ENCODE assay signal across 21 mouse cellular contexts in the genomic region with DNA sequence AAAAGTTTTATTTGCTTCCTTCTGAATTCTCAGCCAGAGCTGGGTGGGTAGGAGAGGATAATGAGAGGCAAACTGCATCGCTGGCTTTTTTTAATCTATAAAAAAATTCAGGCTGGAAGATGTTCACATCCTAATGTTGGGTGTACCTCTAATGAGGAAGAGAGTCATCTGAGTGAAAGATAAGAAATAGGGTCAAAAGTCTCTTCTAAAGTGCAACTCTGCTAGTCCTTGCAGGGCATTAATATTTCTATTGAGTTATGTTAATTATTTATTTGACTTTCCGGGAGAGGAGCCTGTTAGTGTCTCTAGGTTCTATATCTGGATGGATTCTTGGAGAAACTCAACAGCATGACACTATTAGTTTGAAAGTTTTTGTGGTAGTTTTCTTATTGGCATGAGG.
DNase-seq lines count a peak whose midpoint lies in the region; ATAC-seq and TF ChIP-seq lines count a peak whose summit lies in the region.
"Had no signal": no experiment of that assay in that cellular context is flagged by ENCODE, and none has a peak within 500 bp of the region (broad histone marks: within the 10 kb centered on the region; RNA-seq: fewer than 3 reads in every experiment).

No protein-coding gene starts in this region.

- intact Hi-C loops in heart, postnatal 36 days (cut with DNase I) = no loop called here

- WGBS in intestine, embryonic 16.5 days = 54% methylated on average over 2 of the region's 2 CpGs
- 63% methylated on average over 2 of the region's 2 CpGs for WGBS in intestine, embryonic 15.5 days
- 30% methylated on average over 2 of the region's 2 CpGs for WGBS in intestine, postnatal 0 days
- 28% methylated on average over 2 of the region's 2 CpGs for WGBS in small intestine, adult 2 months

- no peak overlapping the region for H3K27ac ChIP-seq in intestine, embryonic 16.5 days (ENCODE audit: low read length)
- no peak overlapping the region for H3K27ac ChIP-seq in intestine, embryonic 15.5 days
- H3K27ac ChIP-seq in intestine, postnatal 0 days (ENCODE audit: low read depth, low read length) = no peak overlapping the region
- no peak overlapping the region for H3K27ac ChIP-seq in small intestine, adult 2 months (ENCODE audit: insufficient read depth, low read depth, low read length)

- H3K9me3 ChIP-seq in intestine, embryonic 16.5 days (ENCODE audit: control insufficient read depth, low read length) = no peaks in the 10 kb centered on the region
- H3K9me3 ChIP-seq in intestine, embryonic 15.5 days = no peaks in the 10 kb centered on the region
- no peaks in the 10 kb centered on the region for H3K9me3 ChIP-seq in intestine, postnatal 0 days (ENCODE audit: control insufficient read depth)
- H3K9me3 ChIP-seq: G1E had no signal

- TF ChIP-seq POLR2A in small intestine, adult 2 months (IDR thresholded peaks at IDR 0.05; ENCODE audit: low read depth, low read length) = no peak

- no peak for TF ChIP-seq CTCF in intestine, postnatal 0 days (IDR thresholded peaks at IDR 0.05; ENCODE audit: low read depth)
- no peak for TF ChIP-seq CTCF in small intestine, adult 2 months (IDR thresholded peaks at IDR 0.05; ENCODE audit: extremely low read depth, insufficient read length, insufficient replicate concordance, low read depth, low read length)

- no peak overlapping the region for H3K9ac ChIP-seq in intestine, embryonic 16.5 days (ENCODE audit: low read depth, low read length)
- H3K9ac ChIP-seq in intestine, embryonic 15.5 days = no peak overlapping the region
- H3K9ac ChIP-seq in intestine, postnatal 0 days (ENCODE audit: low read depth, low read length) = no peak overlapping the region

- H3K27me3 ChIP-seq in intestine, embryonic 16.5 days (replicated peaks; ENCODE audit: control insufficient read depth, insufficient read depth, low read length) = no peaks in the 10 kb centered on the region
- no peaks in the 10 kb centered on the region for H3K27me3 ChIP-seq in intestine, embryonic 15.5 days (replicated peaks)
- no peaks in the 10 kb centered on the region for H3K27me3 ChIP-seq in intestine, postnatal 0 days (replicated peaks; ENCODE audit: control insufficient read depth, insufficient read depth, low read length)
- no peaks in the 10 kb centered on the region; the same call in 1 of the 2 replicates for H3K27me3 ChIP-seq in small intestine, adult 2 months (ENCODE audit: control insufficient read depth, insufficient read depth, low read length)
- H3K27me3 ChIP-seq: Patski had no signal

- peak; percentile 5 for DNase-seq in heart, adult 11 months
- no peak for DNase-seq in heart, postnatal 36 days
- DNase-seq in layer of hippocampus, adult 18-20 months (ENCODE audit: low spot score in 2 of 2) = no peak
- DNase-seq in layer of hippocampus, adult 9-11 months = no peak
- DNase-seq: adrenal gland, adult 2 months; adrenal gland, adult 8-10 months; adrenal gland, postnatal 10 days; adrenal gland, postnatal 14 days; adrenal gland, postnatal 25 days; adrenal gland, postnatal 36 days; B cell, adult 2 months; cerebellum, adult 11 months; cerebellum, adult 11-12 months had no signal

- H3K4me2 ChIP-seq in intestine, embryonic 16.5 days (ENCODE audit: low read depth, low read length) = no peak overlapping the region
- H3K4me2 ChIP-seq in intestine, embryonic 15.5 days (replicated peaks) = no peak overlapping the region
- no peak overlapping the region for H3K4me2 ChIP-seq in intestine, postnatal 0 days (replicated peaks; ENCODE audit: low read depth)

- peak; percentile 68 for ATAC-seq in intestine, embryonic 16.5 days
- ATAC-seq in intestine, embryonic 15.5 days = no peak
- peak; percentile 51 for ATAC-seq in intestine, postnatal 0 days
- ATAC-seq: activated CD4-positive, CD25-positive, alpha-beta regulatory T cell, adult 4 months; CD4-positive, CD25-positive, alpha-beta regulatory T cell, adult 4 months; Patski had no signal

- H3K36me3 ChIP-seq in intestine, embryonic 16.5 days (ENCODE audit: control insufficient read depth, insufficient read depth, low read length) = no peaks in the 10 kb centered on the region
- no peaks in the 10 kb centered on the region for H3K36me3 ChIP-seq in intestine, embryonic 15.5 days
- no peaks in the 10 kb centered on the region for H3K36me3 ChIP-seq in intestine, postnatal 0 days (ENCODE audit: control insufficient read depth, insufficient read depth)
- no peaks in the 10 kb centered on the region for H3K36me3 ChIP-seq in small intestine, adult 2 months (ENCODE audit: control insufficient read depth, insufficient read depth, low read length)
- H3K36me3 ChIP-seq: G1E had no signal

- H3K4me1 ChIP-seq in intestine, embryonic 16.5 days (ENCODE audit: control insufficient read depth, insufficient read depth, low read length) = no peaks in the 10 kb centered on the region
- H3K4me1 ChIP-seq in intestine, embryonic 15.5 days (replicated peaks) = 0 out of 2 replicates have a peak, but pooled peaks cover 2% of the 10 kb centered on the region
- H3K4me1 ChIP-seq in intestine, postnatal 0 days (replicated peaks; ENCODE audit: control insufficient read depth, insufficient read depth, low read length) = no peaks in the 10 kb centered on the region
- H3K4me1 ChIP-seq in small intestine, adult 2 months (ENCODE audit: control insufficient read depth, insufficient read depth, insufficient read length, low read length) = peaks cover 3% of the 10 kb centered on the region; the same call in 1 of the 2 replicates

- H3K4me3 ChIP-seq in intestine, embryonic 16.5 days (ENCODE audit: low read length) = no peak overlapping the region
- H3K4me3 ChIP-seq in intestine, embryonic 15.5 days (replicated peaks) = no peak overlapping the region
- no peak overlapping the region for H3K4me3 ChIP-seq in intestine, postnatal 0 days (ENCODE audit: low read depth, low read length)
- H3K4me3 ChIP-seq in small intestine, adult 2 months (ENCODE audit: low read depth, low read length) = peak overlapping the region; percentile 36; the same call in 1 of the 2 replicates
